Mouse (Mus musculus): ENCODE measurements around the gene Dgkz. TPM values are rescaled to one million over a fixed set of nuclear protein-coding genes. Genes with fewer than 3 reads are reported as not detected.
A peak's percentile ranks its signal among the peaks of the same experiment; 100 is the strongest.

Dgkz gene
- polyA plus RNA-seq, 1 experiment from 2014 or later: 81.0 TPM

- peak; percentile 83 for DNase-seq (ENCODE audit: low spot score)
Measured at GRCm38 (mm10) chr2:91961901-91962761, 13.5 kb downstream of the Dgkz start.

GRCm38 (mm10) chr2:91960459-91960858 lies 15.2 kb downstream of the Dgkz start:
- DNase-seq (ENCODE audit: low spot score): no peak

DNA sequence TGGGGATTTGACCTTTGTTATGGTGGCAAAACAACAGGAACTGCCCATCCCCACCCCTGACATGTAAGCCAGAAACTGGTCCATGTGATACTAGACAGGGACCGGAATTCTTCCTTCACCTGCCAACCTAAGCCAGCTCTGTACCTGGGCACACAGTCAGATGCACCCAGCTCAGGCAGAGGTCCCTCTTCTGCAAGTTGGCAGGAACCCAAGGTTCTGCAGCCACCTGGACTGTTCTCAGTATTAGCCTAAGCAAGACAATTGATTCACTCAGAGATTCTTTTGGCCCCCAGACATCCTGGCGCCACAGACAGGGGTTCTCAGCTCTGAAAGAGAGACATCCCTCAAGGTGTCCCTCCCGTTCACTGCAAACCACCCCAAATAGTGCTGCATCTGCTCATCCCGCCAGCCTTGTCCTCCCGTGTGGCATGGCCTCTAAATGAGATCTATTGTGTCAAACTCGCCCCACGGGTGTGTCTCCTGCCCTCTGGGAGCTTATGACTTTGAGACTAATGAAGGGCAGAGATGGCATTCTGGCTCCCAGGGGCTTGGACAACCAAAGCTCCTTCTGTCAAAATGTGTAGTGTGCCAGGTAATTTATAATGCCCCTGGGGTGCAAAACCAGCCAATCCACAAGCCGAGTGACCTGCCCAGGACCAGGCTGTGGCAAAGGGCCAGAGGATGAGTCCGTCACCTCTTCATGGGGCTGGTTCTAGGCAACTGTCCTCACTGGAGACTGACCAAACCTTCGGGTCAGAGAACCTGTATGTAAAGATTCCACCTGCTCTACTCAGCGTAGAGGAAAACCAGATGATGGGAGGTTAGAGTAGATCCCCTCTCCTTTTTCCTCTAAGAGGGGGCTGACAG lies 15.9 kb downstream of the Dgkz start:
- no peak for DNase-seq (ENCODE audit: low spot score)

DNA sequence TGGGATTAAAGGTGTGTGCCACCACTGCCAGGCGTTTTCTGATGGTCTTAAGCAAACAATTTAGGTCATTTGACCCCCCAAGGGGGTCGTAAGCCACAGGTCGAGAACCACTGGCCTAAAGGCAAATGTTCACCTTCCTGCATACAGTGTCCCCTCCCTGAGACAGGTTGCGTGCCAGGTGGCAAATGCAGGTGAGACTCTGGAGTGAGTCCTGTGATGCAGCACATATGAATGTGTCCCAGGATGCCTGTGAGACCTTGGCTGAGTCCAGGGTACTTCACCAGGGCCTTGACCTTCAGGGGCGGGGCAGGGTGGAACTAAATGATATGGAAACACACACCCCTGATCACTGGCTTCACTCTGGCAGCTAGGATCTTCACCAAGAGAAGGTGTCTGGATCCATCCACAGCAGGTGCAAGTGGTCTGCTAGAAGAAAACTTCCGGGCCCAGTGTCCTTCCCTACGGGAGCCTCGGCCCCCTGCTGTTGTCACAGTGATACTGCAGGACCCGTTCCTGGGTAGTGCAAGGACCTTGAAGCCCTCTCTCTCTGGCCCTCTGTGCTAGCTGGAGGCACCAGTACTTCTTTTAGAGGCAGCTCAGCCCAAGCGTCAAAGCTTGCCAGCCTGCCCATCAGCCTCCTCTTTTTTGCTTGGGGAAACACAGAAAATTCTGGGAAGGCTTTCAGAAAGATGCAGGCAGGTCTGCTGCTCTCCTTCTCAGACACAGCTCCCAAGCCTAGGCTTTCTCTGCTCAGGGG lies 16.8 kb downstream of the Dgkz start:
- DNase-seq (ENCODE audit: low spot score): peak; percentile 68

GRCm38 (mm10) chr2:91958049-91958448 lies 17.6 kb downstream of the Dgkz start:
- no peak for DNase-seq (ENCODE audit: low spot score)

- peak; percentile 83 for DNase-seq (ENCODE audit: low spot score)
Measured at GRCm38 (mm10) chr2:91957096-91957495, 18.6 kb downstream of the Dgkz start.

DNA sequence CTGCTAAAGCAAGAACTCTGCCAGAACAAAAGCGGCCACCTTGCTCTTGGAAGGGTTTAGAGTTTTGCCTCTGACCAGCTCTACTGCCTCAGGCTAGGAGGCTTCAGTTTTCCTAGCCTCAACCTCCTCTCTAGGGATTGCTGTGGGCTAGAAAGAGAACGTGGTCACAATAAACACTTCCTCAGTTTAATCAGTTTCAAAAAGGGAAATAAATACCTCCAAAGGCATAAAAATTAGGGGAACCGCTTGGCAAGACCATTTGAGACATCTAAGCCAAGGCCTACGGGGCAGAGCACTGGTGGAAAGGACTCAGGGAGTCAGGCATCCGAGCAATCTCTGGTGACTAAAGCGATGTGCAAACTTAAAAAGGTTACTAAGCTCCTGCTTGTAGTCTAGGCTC lies 19.8 kb downstream of the Dgkz start:
- no peak for DNase-seq (ENCODE audit: low spot score)

DNA sequence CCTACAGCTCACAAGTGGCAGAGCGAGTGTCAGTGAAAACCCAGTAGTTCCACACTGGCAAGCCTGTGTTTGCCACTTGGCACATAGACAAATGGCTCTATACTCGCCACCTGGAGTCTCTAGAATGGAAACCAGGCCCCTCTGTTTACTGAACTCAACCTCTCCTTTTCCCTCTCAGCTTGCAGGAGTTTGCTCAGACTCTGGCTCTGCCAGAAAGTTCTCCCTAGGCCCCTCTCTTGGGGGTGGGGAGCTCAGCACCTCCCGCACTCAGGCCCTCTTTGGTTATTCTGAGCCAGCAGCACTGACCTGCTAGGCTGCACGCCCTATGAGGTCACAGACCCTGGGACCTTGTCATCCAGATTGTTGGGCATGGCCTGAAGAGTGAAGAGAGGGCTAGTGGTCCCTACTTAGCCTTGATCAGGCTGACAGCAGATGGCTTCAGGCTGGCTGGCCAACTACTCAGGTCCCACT lies 20.5 kb downstream of the Dgkz start:
- no peak for DNase-seq (ENCODE audit: low spot score)

DNA sequence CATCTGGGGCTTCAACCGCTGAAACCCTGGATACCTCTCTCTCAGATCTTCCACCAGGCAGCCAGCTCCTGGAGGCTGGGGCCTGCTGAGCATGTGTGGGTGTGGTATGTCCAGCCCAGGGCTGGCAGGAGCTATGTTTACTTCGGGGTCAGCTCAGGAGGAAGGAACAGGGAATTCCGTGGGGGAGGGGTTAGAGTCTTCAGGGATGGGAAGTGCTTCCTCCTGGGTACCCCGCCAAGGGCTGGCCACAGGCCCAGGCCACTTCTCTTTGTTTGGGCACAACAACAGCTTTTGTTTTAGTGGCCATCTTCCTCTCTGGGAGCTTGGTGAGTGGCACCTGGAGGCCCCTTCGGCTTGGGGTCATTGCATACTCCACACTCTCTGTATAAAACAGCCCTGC lies 21.8 kb downstream of the Dgkz start:
- DNase-seq (ENCODE audit: low spot score): no peak

GRCm38 (mm10) chr2:91950275-91951085 lies 25.2 kb downstream of the Dgkz start:
- DNase-seq (ENCODE audit: low spot score): peak; percentile 84

GRCm38 (mm10) chr2:91949411-91950274 lies 26.0 kb downstream of the Dgkz start:
- DNase-seq (ENCODE audit: low spot score): no peak

DNA sequence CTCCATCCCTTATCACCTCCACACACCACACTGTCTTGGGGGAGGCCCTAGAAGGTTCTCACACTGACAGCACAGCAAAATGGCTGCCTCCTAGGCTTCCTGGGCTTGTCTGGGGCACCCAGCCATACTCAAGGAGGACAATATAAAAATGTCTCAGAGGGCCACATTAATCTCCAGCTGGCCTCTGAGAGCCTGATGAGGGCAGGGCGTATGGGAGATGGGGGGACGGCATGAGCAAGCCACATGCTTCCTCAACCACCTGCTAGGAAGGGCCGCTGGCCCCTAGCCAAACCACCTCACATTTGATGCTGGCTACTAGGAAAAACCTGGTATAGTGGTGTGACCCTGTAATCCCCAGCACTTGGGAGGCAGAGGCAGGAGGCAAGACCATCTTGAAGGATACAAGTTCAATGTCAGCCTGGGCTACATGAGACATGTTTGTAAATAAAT lies 26.8 kb downstream of the Dgkz start:
- DNase-seq (ENCODE audit: low spot score): no peak

GRCm38 (mm10) chr2:91948151-91948509 lies 27.5 kb downstream of the Dgkz start:
- no peak for DNase-seq (ENCODE audit: low spot score)

DNA sequence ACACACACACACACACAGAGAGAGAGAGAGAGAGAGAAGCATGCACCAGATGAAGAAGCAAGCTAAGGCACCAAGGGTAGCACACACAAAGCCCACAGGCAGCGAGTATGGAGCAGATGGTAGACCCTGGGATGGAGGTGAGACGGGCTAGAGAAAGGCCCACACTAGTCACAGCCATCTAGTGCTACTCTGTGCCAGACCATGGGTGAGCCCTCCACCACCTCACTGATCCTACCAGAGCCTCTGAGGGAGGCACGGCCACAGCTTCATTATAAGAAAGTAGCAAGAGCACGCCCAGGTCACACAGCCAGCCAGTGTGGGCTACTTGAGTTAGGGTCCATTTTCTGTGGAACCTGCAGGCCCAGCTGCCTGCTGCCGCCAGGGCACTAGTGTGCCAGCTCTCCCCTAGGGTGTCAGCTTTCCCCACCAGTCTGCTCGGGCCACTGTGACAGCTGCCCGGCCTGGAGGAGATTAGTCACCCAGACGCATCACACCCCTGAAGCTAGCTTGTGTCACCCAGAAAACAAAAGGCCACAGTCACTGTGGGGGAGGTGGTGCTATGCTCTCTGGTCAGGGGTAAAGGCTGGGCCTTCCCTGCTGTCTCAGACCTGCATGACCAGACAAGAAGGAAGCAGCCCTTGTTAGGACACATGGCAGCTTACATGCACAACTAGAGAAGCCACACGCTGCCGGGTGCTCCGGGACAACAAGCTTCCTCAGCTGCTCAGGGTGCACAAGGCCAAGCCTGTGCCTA lies 28.1 kb downstream of the Dgkz start:
- DNase-seq (ENCODE audit: low spot score): no peak

DNA sequence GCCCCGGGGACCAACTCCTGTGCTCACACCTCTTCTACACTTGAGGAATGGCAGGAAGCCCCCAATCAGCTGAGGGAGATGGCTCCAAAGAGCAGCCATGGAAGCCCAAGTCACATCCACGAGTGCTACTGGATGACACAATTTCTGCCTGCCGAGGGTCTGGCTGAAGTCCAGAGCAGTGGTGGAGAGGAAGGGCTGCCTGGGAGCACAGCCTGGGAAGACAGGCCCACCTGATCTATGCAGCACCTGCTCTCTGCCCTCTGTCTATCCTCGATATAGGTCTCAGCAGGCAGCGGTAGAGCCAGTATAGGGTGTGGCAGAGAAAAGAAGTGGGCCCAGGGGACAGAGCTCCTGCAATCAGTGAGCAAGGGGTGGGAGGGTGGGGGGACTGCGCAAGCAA lies 28.8 kb downstream of the Dgkz start:
- DNase-seq (ENCODE audit: low spot score): no peak

DNA sequence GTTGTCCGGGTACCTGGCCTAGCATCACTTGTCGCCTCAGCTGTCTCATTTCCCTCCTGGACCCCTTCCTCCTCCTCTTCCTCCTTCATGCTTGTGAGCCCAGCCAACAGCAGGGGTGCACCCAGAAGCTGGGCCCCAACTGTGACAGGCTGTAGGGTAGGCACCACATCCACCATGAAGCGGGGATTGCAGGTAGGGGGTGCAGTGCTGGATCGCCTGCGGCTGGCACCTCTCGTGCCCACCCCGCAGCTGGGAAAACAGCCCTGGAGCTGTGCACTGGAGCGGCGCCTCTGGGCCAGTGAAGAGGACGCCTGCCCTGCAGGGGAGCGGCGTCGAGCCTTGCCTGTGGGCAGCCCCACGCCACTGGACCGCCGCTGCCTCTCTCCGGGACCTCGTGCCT lies 30.2 kb downstream of the Dgkz start, which contains the start of gene Gm9821:
Gene Gm9821, plus strand, starts transcription at position 221 of the 400 bp plus-strand sequence.
- DNase-seq (ENCODE audit: low spot score): no peak

DNA sequence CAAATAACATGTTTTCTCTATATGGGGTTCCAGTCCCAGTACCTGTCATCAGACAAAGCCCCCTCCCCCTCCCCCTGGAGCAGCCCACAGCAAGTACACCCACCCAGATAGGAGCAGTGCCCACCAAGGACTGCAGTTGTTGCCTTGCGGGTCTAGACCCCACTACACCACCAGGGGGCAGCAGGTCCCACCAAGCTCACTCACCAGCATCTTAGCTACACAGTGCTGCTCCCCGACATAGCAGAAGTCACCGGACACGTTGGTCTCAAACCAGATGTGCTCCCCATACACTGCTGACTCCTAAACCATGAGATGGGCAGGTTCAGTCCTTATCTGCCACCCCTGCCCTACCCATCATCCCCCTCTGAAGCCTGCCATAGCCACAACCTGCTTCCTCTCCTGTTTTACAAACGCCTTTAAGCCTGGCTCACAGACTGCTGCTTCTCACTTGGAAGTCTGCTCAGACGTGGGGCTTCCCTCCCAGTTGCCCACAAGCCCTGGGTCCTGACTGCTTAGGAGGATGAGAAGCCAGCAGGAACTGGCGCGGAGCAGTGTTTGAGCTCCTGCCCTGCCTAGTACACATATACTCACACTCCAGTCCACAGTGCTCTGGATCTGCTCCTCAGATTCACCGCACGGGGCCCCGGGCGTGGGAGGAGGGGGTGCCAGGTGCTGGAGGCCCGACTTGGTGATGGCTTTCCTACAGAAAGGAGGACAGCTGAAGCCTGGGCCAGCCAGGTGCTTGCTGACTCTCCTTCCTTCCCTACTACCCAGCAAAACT lies 31.3 kb downstream of the Dgkz start:
- peak; percentile 87 for DNase-seq (ENCODE audit: low spot score)

DNA sequence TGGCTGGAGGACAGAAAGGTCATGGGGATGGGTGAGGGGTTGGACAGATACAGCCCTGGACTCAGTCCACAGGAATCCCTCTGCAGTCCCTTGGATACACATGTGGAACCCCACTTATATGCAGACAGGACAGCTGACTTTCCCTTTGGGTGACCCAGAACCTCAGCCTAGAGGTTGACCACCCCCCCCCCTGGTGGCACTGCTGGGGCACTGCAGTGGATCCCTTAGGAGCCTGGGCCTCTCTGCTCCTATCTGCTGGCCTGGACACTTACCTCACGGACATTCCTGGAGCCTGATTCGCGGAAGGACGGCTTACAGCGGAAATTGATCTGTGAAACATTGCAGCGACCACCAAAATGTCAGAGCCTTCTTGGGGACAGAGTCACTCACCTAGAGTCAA lies 33.3 kb downstream of the Dgkz start:
- DNase-seq (ENCODE audit: low spot score): no peak
